Mouse (Mus musculus) ZHBTc4 (cell line): ENCODE measurements around the gene Adamts3.

Source experiments
- DNase-seq: peaks from one replicate; pipeline ENCODE4 v3.0.0-alpha.2; 2011; ENCODE audit warnings: low read depth, low spot score

Gene Adamts3

DNA sequence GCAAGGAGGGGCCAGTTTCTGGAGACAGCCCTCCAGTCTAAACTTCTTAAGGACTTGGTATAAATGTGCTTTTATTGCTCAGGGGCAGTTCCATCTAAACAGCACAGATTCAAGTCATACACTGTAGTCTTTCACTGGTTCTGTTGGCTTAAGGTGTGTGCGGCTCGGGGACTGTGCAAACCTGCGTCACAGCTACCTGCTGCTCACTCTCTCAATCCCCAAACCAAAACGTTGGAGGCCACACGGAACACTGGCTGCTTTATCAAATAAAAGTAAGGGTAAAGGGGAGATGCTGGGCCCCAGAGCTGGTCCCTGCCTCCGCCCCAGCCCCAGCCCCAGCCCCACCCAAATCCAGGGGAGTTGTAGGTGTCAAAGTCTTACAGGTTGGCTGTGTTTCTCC lies 66.5 kb downstream of the Adamts3 start:
- DNase-seq: no peak

DNA sequence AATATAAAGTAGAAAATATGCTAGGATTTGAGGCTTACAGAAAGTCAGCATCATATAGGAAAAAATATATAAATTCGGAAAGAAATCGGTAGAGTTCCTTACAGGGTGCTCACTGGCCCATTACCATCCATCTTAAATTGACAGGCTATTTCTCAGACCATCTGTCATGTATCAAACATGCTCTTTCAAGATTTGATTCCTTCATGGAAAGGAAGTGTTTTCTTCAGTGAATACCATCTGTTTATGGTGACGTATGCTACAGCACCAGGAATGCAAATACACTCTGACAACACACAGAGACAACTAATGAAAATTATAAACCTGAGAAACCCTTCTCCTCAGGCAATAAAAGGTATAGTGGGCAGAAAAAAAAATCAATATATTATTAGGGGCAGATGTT lies 68.6 kb downstream of the Adamts3 start:
- no peak for DNase-seq

- no peak for DNase-seq
These were observed 82.8 kb downstream of the Adamts3 start for GRCm38 (mm10) chr5:89800181-89800816.

DNA sequence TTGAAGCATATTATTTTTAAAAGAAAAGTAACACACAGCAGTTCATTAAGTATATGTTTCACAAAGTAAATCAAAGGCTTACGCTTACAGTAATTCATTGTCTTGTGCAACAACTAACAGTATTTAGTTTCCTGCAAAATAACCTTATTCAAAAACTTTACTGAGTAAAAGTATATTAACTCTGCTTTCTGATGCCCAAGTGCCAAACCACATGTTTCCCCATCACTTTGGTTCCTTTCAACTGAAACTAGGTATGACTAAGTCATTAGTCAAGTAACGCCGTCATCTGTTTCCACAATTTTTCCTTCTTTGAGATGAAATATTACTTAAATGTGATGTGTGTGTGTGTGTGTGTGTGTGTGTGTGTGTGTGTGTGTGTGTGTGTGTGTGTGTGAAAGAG lies 89.4 kb downstream of the Adamts3 start:
- no peak for DNase-seq

DNA sequence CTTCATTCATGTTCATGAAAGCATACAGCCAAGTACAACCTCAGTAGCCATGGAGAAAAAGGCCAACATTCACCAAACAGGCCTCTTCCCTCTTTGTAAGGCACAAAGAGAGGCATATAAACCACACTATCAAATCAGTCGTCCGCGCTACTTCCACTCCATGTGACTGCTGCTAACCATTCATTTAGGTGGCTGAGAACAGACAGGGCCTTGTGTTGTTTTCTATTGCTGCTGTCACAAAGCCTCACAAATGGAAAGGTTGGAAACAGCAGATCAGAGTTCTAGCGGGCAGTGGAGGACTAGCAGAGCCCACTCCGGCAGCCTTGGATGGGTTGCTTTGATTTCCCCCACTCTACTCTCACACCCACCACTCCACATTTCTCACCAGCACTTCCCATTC lies 98.5 kb downstream of the Adamts3 start:
- no peak for DNase-seq

DNA sequence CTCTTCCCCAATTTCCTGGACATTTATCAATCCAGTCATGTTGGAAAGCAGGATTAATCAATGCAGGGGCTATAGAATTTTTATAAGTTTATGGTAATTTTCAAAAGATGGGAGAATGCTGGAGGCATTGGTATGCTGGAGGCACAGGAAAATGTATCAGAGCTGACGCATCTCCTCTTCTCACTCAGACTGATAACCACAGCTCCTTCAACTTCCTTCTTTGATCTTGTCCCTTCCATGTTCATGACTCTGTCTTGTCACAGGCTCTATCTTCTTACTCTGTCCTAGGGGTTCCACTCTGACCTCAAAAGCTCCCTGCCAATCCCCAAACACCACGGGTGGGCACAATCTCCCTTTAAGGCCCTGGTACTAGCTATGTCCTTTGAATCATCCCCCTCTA lies 103.3 kb downstream of the Adamts3 start:
- no peak for DNase-seq

DNA sequence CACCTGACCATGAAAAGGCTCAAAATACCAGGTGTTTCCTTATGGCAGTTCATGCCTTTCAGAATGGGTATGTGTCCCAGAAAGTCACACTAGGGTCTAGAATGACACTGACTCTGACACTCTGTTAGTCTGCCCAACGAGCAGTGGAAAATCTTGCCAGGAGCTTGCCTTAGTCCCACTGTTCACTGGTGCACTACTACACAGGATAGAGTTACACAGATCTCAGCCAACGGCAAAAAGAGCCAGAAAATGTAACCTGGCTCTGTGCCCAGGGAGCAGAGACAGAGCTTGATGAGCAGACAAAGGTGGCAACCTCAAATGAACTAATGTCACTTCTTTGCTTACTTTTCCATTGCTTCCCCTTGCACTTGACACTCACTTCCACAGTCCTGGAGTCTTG lies 104.5 kb downstream of the Adamts3 start:
- DNase-seq: no peak

DNA sequence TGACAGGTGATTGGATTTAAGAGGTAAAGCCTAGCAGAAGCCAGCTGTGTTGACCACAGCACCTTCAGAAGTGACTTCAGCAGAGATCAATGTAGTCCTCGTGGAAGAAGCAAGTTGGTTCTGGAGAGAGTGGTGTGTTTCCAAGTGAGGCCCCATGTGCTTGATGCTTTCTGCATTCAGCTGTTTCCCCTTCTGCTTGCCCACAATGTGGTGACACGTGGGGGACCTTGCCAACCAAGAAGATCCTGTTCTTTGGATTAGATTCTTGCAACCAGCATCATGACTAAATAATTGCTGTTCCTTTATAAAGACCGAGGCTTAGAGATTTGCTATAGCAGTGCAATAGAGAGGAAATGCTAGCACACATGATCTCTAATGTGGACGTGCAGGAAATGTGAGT lies 105.7 kb downstream of the Adamts3 start:
- no peak for DNase-seq

DNA sequence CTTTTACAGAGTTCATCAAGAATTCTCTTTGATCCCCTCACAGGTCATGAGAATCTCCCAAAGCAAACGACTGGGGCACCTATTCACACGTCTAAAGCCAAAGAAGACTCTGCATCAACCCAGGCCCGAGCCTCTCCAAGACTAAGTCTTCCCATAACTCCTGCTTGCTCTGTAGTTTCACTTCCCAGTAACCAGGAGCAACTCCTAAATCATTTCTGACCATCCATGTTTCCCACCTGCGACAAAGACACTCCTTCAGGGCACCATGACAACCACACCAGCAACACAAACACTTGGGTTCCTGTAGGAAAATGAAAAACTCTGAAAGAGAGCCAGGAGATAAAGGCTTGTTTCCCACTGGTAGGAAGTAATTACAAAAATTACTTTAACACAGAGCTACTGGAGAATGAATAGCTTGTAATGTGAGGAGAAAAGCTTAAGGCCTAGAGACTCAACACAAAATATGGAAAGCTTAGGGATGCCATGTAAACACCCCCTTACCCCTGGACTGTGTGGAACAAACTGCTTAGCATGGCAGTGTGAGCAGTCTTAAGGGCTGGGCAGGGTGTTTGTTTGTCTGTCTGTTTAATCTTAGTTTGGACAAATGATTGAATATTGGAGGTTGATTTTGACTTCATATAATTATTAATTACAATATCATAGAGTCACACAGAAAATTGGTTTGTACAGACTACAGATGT lies 112.3 kb downstream of the Adamts3 start:
- DNase-seq: no peak

- DNase-seq: peak; percentile 2
These were observed 119.6 kb downstream of the Adamts3 start for GRCm38 (mm10) chr5:89763189-89764187.

GRCm38 (mm10) chr5:89760368-89760767 lies 122.8 kb downstream of the Adamts3 start:
- no peak for DNase-seq

GRCm38 (mm10) chr5:89751836-89752235 lies 131.3 kb downstream of the Adamts3 start:
- no peak for DNase-seq

- DNase-seq: no peak
These were observed 134.8 kb downstream of the Adamts3 start for GRCm38 (mm10) chr5:89748185-89748884.

DNA sequence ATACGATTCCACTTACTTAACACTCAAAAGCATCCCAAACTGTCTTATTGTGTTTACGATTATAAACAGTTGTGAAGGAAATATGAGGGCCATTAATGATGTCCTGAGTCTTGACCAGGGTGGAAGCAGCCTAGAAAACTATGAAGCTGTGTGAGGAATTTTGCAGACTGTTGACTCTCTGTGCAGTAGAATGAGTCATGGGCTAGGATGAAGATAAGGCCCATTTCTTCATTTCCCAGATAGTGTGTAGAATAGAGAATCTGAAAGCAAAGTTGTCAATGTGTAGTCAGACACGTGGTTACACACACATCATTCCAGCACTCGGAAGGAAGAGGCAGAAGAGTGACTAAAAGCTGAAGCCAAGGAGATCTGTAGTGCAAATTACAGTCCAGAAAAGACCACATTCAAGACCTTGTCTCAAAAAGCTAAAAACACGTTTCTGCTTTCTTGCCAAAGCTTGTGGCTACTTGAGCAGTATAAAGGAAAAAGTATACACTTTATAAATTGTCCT lies 135.9 kb downstream of the Adamts3 start:
- no peak for DNase-seq

- no peak for DNase-seq
These were observed 138.0 kb downstream of the Adamts3 start for GRCm38 (mm10) chr5:89745112-89745511.

GRCm38 (mm10) chr5:89734759-89735158 lies 148.4 kb downstream of the Adamts3 start:
- DNase-seq: no peak

DNA sequence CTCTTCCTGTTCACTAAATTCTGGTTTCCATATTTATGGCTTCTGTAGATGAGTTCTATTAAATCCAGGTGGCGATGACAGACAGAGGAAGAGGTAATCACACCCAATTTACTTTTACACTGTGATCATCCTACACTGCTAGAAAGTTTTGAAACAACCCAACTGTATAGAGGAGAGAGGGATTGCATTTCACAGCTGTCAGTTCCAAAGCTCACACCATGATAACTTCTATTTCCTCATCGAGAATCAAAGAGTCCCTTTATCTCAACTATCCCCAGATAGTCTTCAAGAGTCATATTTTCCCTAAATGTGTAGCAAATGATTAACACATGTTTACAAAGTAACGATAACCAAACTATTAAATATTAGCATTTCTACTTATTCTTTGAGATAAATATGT lies 152.7 kb downstream of the Adamts3 start:
- no peak for DNase-seq

DNA sequence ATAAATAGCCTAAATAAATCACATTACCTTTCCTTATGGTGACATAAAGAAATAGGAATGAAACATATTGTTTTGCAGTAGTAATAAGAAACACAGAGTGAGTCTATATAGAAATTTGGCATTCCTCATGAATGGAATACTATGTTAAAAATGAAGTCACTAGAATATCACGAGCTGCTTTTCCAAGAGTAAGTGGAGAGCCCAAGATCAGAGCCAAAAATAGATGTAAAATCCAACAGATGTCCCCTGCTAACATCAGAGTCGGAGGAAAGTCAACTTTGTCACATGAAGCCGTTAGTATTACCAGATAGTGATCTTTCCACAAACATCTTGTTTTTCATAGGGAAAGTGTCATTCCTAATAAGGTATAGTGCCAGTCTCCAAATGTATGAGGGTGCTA lies 155.0 kb downstream of the Adamts3 start:
- no peak for DNase-seq

GRCm38 (mm10) chr5:89727497-89728057 lies 155.6 kb downstream of the Adamts3 start:
- no peak for DNase-seq

DNA sequence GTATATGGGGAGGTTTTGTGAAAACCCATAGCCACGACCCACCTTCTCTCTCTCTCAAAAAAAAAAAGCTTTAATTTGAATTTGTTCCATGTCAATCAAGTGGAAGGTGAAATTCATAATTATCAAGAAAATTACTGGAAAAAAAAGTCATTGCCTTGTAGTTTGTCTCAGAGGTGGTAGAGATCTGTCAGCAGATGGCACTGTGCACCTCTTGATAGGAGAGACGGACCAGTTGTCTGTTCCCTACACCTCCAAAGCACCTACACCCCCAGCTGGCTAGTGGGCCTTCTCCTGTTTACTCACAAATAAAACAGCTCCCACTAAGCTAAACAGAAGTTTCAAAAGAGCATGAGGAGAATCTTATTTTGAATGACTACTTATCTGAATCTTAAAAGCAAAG lies 168.6 kb downstream of the Adamts3 start:
- no peak for DNase-seq
